Mouse (Mus musculus): ENCODE data around the gene Bmp6. TPM values are rescaled to one million over a fixed set of nuclear protein-coding genes. Genes with fewer than 3 reads are reported as not detected.

Gene Bmp6
- polyA plus RNA-seq, 1 experiment from 2014 or later, result 3.9 TPM

- WGBS, result 60% methylated on average over 3 of the region's 3 CpGs
- H3K4me2 ChIP-seq (replicated peaks), result no peak overlapping the region
- H3K9me3 ChIP-seq, result no peaks in the 10 kb centered on the region
- no peaks in the 10 kb centered on the region for H3K4me1 ChIP-seq
- H3K27me3 ChIP-seq, result no peaks in the 10 kb centered on the region
- no peak overlapping the region for H3K27ac ChIP-seq
- H3K9ac ChIP-seq, result no peak overlapping the region
- H3K36me3 ChIP-seq, result peaks cover 13% of the 10 kb centered on the region
- no peak for ATAC-seq (ENCODE audit: insufficient number of reproducible peaks, insufficient read depth, low FRiP score, low TSS enrichment)
- no peak overlapping the region for H3K4me3 ChIP-seq
Observed at GRCm38 (mm10) chr13:38496715-38497114, 151.8 kb downstream of the Bmp6 start.

- Histone ChIP-seq H3K36me3 (peaks cover 57% of the 10 kb centered on the region), H3K27ac (no peak overlapping the region), H3K27me3 (no peaks in the 10 kb centered on the region), H3K4me3 (no peak overlapping the region), H3K9ac (no peak overlapping the region), H3K4me2 (replicated peaks) (no peak overlapping the region), H3K9me3 (no peaks in the 10 kb centered on the region), H3K4me1 (0 out of 2 replicates have a peak, but pooled peaks cover 4% of the 10 kb centered on the region)
- ATAC-seq (ENCODE audit: insufficient number of reproducible peaks, insufficient read depth, low FRiP score, low TSS enrichment), result no peak
- WGBS, result 90% methylated on average over 12 of the region's 12 CpGs
Observed at GRCm38 (mm10) chr13:38501314-38501713, 156.4 kb downstream of the Bmp6 start.

GRCm38 (mm10) chr13:38503137-38503849, 158.4 kb downstream of the Bmp6 start:
- Histone ChIP-seq H3K9ac (no peak overlapping the region), H3K36me3 (peaks cover 73% of the 10 kb centered on the region), H3K27me3 (no peaks in the 10 kb centered on the region), H3K27ac (no peak overlapping the region), H3K4me1 (0 out of 2 replicates have a peak, but pooled peaks cover 4% of the 10 kb centered on the region), H3K4me3 (no peak overlapping the region), H3K9me3 (no peaks in the 10 kb centered on the region), H3K4me2 (replicated peaks) (no peak overlapping the region)
- no peak for ATAC-seq (ENCODE audit: insufficient number of reproducible peaks, insufficient read depth, low FRiP score, low TSS enrichment)
- 86% methylated on average over 14 of the region's 14 CpGs for WGBS

- no peak for ATAC-seq (ENCODE audit: insufficient number of reproducible peaks, insufficient read depth, low FRiP score, low TSS enrichment)
- peaks cover 80% of the 10 kb centered on the region for H3K36me3 ChIP-seq
- no peak overlapping the region for H3K4me3 ChIP-seq
- H3K9ac ChIP-seq, result no peak overlapping the region
- 0 out of 2 replicates have a peak, but pooled peaks cover 4% of the 10 kb centered on the region for H3K4me1 ChIP-seq
- 81% methylated on average over 8 of the region's 8 CpGs for WGBS
- no peak overlapping the region for H3K4me2 ChIP-seq (replicated peaks)
- no peaks in the 10 kb centered on the region for H3K27me3 ChIP-seq
- no peak overlapping the region for H3K27ac ChIP-seq
- no peaks in the 10 kb centered on the region for H3K9me3 ChIP-seq
Observed at GRCm38 (mm10) chr13:38506320-38506719, 161.4 kb downstream of the Bmp6 start.

- Histone ChIP-seq H3K4me2 (replicated peaks) (no peak overlapping the region), H3K4me3 (no peak overlapping the region), H3K36me3 (peaks cover 81% of the 10 kb centered on the region), H3K27me3 (no peaks in the 10 kb centered on the region), H3K9ac (no peak overlapping the region), H3K4me1 (0 out of 2 replicates have a peak, but pooled peaks cover 4% of the 10 kb centered on the region), H3K27ac (no peak overlapping the region), H3K9me3 (no peaks in the 10 kb centered on the region)
- 94% methylated on average over 10 of the region's 10 CpGs for WGBS
- ATAC-seq (ENCODE audit: insufficient number of reproducible peaks, insufficient read depth, low FRiP score, low TSS enrichment), result no peak
Observed at GRCm38 (mm10) chr13:38506936-38507335, 162.0 kb downstream of the Bmp6 start.

GRCm38 (mm10) chr13:38509681-38510341, 164.9 kb downstream of the Bmp6 start:
- Histone ChIP-seq H3K27ac (no peak overlapping the region), H3K4me3 (no peak overlapping the region), H3K36me3 (peaks cover 80% of the 10 kb centered on the region), H3K9ac (no peak overlapping the region), H3K4me1 (no peaks in the 10 kb centered on the region), H3K9me3 (no peaks in the 10 kb centered on the region), H3K27me3 (no peaks in the 10 kb centered on the region), H3K4me2 (replicated peaks) (no peak overlapping the region)
- ATAC-seq (ENCODE audit: insufficient number of reproducible peaks, insufficient read depth, low FRiP score, low TSS enrichment), result no peak
- WGBS, result 94% methylated on average over 8 of the region's 8 CpGs

GRCm38 (mm10) chr13:38511979-38512378, 167.1 kb downstream of the Bmp6 start:
- Histone ChIP-seq H3K4me3 (no peak overlapping the region), H3K36me3 (peaks cover 74% of the 10 kb centered on the region), H3K9me3 (no peaks in the 10 kb centered on the region), H3K27me3 (no peaks in the 10 kb centered on the region), H3K4me2 (replicated peaks) (no peak overlapping the region), H3K9ac (no peak overlapping the region), H3K27ac (no peak overlapping the region), H3K4me1 (no peaks in the 10 kb centered on the region)
- no peak for ATAC-seq (ENCODE audit: insufficient number of reproducible peaks, insufficient read depth, low FRiP score, low TSS enrichment)
- WGBS, result 83% methylated on average over 10 of the region's 10 CpGs

GRCm38 (mm10) chr13:38513921-38514320, 169.0 kb downstream of the Bmp6 start:
- Histone ChIP-seq H3K4me2 (replicated peaks) (no peak overlapping the region), H3K36me3 (peaks cover 80% of the 10 kb centered on the region), H3K4me1 (no peaks in the 10 kb centered on the region), H3K27me3 (no peaks in the 10 kb centered on the region), H3K9me3 (no peaks in the 10 kb centered on the region), H3K4me3 (no peak overlapping the region), H3K27ac (no peak overlapping the region), H3K9ac (no peak overlapping the region)
- ATAC-seq (ENCODE audit: insufficient number of reproducible peaks, insufficient read depth, low FRiP score, low TSS enrichment), result no peak
- WGBS, result 96% methylated on average over 7 of the region's 7 CpGs

- Histone ChIP-seq H3K27me3 (no peaks in the 10 kb centered on the region), H3K9me3 (no peaks in the 10 kb centered on the region), H3K4me3 (no peak overlapping the region), H3K36me3 (peaks cover 73% of the 10 kb centered on the region), H3K4me1 (no peaks in the 10 kb centered on the region), H3K4me2 (replicated peaks) (no peak overlapping the region), H3K27ac (no peak overlapping the region), H3K9ac (no peak overlapping the region)
- no peak for ATAC-seq (ENCODE audit: insufficient number of reproducible peaks, insufficient read depth, low FRiP score, low TSS enrichment)
- 91% methylated on average over 2 of the region's 2 CpGs for WGBS
Observed at GRCm38 (mm10) chr13:38515431-38515830, 170.5 kb downstream of the Bmp6 start.

GRCm38 (mm10) chr13:38515845-38516244, 170.9 kb downstream of the Bmp6 start:
- Histone ChIP-seq H3K9ac (no peak overlapping the region), H3K27ac (no peak overlapping the region), H3K4me1 (no peaks in the 10 kb centered on the region), H3K4me2 (replicated peaks) (no peak overlapping the region), H3K9me3 (no peaks in the 10 kb centered on the region), H3K36me3 (peaks cover 73% of the 10 kb centered on the region), H3K4me3 (no peak overlapping the region), H3K27me3 (no peaks in the 10 kb centered on the region)
- 78% methylated on average over 3 of the region's 3 CpGs for WGBS
- no peak for ATAC-seq (ENCODE audit: insufficient number of reproducible peaks, insufficient read depth, low FRiP score, low TSS enrichment)

GRCm38 (mm10) chr13:38516582-38516981, 171.7 kb downstream of the Bmp6 start:
- Histone ChIP-seq H3K27me3 (no peaks in the 10 kb centered on the region), H3K4me2 (replicated peaks) (no peak overlapping the region), H3K4me3 (no peak overlapping the region), H3K27ac (no peak overlapping the region), H3K36me3 (peaks cover 79% of the 10 kb centered on the region), H3K4me1 (no peaks in the 10 kb centered on the region), H3K9me3 (no peaks in the 10 kb centered on the region), H3K9ac (no peak overlapping the region)
- no peak for ATAC-seq (ENCODE audit: insufficient number of reproducible peaks, insufficient read depth, low FRiP score, low TSS enrichment)
- 93% methylated on average over 11 of the region's 11 CpGs for WGBS

GRCm38 (mm10) chr13:38520299-38520698, 175.4 kb downstream of the Bmp6 start:
- ATAC-seq (ENCODE audit: insufficient number of reproducible peaks, insufficient read depth, low FRiP score, low TSS enrichment), result no peak
- Histone ChIP-seq H3K27me3 (no peaks in the 10 kb centered on the region), H3K4me3 (no peak overlapping the region), H3K9ac (no peak overlapping the region), H3K36me3 (peaks cover 66% of the 10 kb centered on the region), H3K4me1 (0 out of 2 replicates have a peak, but pooled peaks cover 6% of the 10 kb centered on the region), H3K4me2 (replicated peaks) (no peak overlapping the region), H3K27ac (no peak overlapping the region), H3K9me3 (no peaks in the 10 kb centered on the region)
- WGBS, result 93% methylated on average over 11 of the region's 11 CpGs
